Mouse (Mus musculus) v-Abl transformed pro-B cells (cell line): ENCODE measurements around the gene Isl2.

Source experiments
- in situ Hi-C, 2 experiments: fragments of 400-800 bp; cut with MboI; formaldehyde crosslinking; loops; one replicate each; pipeline ENCODE4 v1.15.1; 2025; ENCODE audit not compliant: unreplicated experiment in 2 of 2

Isl2 gene

GRCm38 (mm10) chr9:55545556-55546175 is 7.2 kb downstream of the Isl2 start:
- in situ Hi-C loops, result loop anchor here in 1 of 2 experiments (10.0 kb wide), 1 partner anchor 379 kb away; no protein-coding TSS in a partner anchor

GRCm38 (mm10) chr9:55546176-55547010 is 7.9 kb downstream of the Isl2 start:
- in situ Hi-C loops, result loop anchor here in 1 of 2 experiments (10.0 kb wide), 1 partner anchor 378 kb away; no protein-coding TSS in a partner anchor

GRCm38 (mm10) chr9:55548871-55549270 is 10.4 kb downstream of the Isl2 start:
- in situ Hi-C loops, result loop anchor here in 1 of 2 experiments (10.0 kb wide), 1 partner anchor 376 kb away; no protein-coding TSS in a partner anchor

- in situ Hi-C loops, result loop anchor here in 1 of 2 experiments (10.0 kb wide), 1 partner anchor 375 kb away; no protein-coding TSS in a partner anchor
Measured at GRCm38 (mm10) chr9:55549302-55549890, 10.9 kb downstream of the Isl2 start.

- in situ Hi-C loops, result no loop called here
Measured at GRCm38 (mm10) chr9:55554986-55555385, 16.5 kb downstream of the Isl2 start.

- in situ Hi-C loops, result no loop called here
Measured at GRCm38 (mm10) chr9:55560960-55561359, 22.5 kb downstream of the Isl2 start.

GRCm38 (mm10) chr9:55568466-55569159 is 30.1 kb downstream of the Isl2 start:
- in situ Hi-C loops, result no loop called here

- in situ Hi-C loops, result no loop called here
Measured at GRCm38 (mm10) chr9:55571071-55571470, 32.6 kb downstream of the Isl2 start.

- in situ Hi-C loops, result no loop called here
Measured at GRCm38 (mm10) chr9:55576571-55576970, 38.1 kb downstream of the Isl2 start.

GRCm38 (mm10) chr9:55581414-55581813 is 42.9 kb downstream of the Isl2 start:
- in situ Hi-C loops, result no loop called here

GRCm38 (mm10) chr9:55586141-55586540 is 47.7 kb downstream of the Isl2 start:
- in situ Hi-C loops, result no loop called here
